Mouse (Mus musculus): ENCODE results near the gene Tmem106c. TPM values are rescaled to one million over a fixed set of nuclear protein-coding genes. Genes with fewer than 3 reads are reported as not detected.

The Tmem106c gene
- total RNA-seq, 2 experiments from 2014 or later = 50.6 to 61.7 TPM

- no peak for DNase-seq
Observed at GRCm38 (mm10) chr15:97999991-98000390, 36.0 kb downstream of the Tmem106c start.

DNA sequence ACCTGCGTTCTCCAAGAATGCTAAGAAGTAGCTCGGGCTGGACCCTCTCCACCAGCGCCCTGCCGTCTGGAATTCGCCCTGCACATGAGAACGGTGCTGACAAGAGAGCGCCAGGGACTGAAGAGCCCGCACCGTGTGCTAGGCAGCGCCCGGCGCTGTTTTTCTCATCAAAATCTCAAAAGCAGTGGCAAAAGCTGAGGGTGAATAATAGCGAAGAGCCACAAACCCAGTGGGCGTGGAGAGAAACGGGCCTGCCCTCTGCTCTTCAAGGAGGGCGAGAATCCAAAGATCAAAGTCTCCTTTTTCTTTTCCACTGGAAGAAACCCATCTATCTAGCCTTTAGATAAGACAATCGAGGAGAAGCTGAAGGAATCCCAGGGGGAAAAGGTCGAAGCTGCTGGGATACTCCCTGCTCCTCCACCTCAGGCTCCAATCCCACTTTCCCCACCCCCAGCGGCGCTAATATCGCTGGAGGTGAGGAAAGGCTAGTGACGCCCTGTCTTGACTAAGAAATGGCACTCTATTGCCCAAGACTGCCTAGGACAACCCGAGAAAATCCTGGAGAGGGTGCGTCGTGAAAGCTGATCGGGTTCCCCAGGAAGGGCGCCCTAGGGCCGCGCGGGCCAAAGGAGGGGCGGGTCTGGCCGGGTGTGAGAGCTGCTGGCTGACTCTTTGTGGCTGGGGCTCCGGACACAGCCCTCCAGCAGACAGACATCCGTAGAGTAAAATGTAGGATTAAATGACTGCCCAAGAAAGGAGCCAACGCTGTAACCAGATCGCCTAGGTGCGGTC is 37.5 kb downstream of the Tmem106c start:
- DNase-seq = no peak

- DNase-seq = no peak
Observed at GRCm38 (mm10) chr15:98002113-98002990, 38.4 kb downstream of the Tmem106c start.

DNA sequence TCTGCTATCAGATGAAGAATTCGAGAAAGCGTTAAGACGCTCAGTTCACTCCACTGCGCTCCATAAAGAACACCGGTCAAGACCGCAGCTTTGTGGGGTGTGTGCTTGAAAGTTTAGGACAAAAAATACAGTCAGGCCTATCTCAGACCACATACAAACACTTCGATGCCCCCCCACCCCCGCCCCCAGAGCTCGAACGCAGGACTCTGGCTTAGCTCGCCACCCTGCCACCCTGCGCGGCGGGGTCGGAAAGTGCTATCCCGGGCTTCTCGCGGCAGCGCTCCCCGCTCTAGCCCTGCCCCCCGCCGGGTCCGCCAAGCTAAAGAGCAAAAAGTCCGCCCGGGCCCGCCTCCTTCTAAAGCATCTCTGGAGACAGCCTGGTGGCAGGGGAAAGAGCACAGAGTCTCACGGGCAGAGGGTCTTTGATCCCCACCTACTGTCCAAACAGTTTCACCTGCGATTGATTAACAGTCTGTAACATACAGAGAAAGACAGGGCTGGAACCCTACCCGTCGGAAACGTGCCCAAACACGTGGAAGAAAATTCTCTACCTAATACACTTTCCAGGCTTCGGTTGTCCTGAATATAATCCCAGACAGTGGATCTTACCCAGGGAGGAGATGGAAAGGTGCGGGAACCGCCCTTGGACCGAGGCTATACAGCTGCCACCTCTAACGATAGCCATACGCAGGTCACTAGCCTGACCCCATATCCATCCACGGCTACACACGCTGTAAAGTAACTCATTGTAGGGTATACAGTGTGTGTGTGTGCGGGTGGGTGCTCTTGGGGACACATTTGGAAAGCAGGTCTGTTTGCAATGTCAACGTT is 39.2 kb downstream of the Tmem106c start:
- peak; percentile 22 to 42 for DNase-seq

- peak; percentile 20 to 33 for DNase-seq
Observed at GRCm38 (mm10) chr15:98003822-98004739, 40.1 kb downstream of the Tmem106c start, which contains the start of gene Col2a1. Gene Col2a1, minus strand, starts transcription at chr15:98004695.

DNA sequence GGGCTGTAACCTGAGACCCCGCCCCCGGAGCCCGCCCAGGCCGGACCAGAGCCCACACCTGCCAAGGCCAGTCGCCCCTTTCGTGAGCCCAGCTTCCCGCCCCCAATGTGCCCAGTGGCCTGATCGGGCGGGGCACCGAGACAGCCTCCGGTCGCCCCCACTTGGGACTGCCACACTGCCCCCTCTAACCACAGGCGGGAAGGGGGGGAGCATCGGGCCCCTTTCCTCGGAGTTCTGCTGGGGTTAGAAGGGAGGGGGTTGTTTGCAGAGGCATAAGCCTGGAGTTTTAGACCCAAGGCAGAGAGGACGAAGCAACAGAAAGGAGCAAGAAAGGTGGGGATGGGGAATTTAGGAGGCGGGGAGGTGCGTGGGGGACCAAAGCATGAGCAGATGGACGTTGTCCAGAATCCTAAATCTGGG is 40.8 kb downstream of the Tmem106c start:
- no peak for DNase-seq

- no peak for DNase-seq
Observed at GRCm38 (mm10) chr15:98005181-98005580, 41.2 kb downstream of the Tmem106c start.

DNA sequence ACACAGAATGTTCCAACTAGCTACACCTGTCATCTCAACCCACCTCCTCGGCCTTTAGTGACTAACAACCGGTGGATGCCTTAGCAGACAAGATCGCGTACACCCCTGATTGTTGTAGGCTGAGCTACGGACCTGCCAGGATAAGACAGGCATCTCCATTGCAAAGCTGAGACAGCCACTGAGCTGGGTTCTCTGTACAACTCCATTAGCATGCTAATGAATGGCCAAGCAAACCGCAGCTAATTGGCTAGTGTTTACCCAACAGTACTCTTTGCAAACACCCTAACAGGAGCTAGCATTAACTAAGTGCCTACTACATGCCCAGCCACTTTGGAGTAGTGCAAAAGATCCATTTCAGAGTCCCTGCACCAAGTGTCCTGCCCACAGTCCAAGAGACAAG is 48.8 kb downstream of the Tmem106c start:
- no peak for DNase-seq

GRCm38 (mm10) chr15:98017925-98018324 is 53.9 kb downstream of the Tmem106c start:
- DNase-seq = no peak

- DNase-seq = no peak
Observed at GRCm38 (mm10) chr15:98019047-98019446, 55.0 kb downstream of the Tmem106c start.

Other genes with a start within 250 kb of the Tmem106c start
- under 1 TPM; 0.66 to 0.70 TPM for gene Endou, start 232.9 kb upstream of the Tmem106c start, total RNA-seq (2021)
- gene Rapgef3, start 196.2 kb upstream of the Tmem106c start, total RNA-seq (2021) = 10 to 100 TPM; 15.0 to 20.8 TPM
- gene Slc48a1, start 185.7 kb upstream of the Tmem106c start, total RNA-seq (2021) = 100 to 1,000 TPM; 107 to 130 TPM
- gene Hdac7, start 119.7 kb upstream of the Tmem106c start, total RNA-seq (2021) = 10 to 100 TPM; 63.5 to 67.2 TPM
- 10 to 100 TPM in 1 of 2 experiments, 1 to 10 TPM in 1; 6.4 to 33.3 TPM for gene Vdr, start 53.6 kb upstream of the Tmem106c start, total RNA-seq (2021)
- gene Col2a1, start 40.5 kb downstream of the Tmem106c start, total RNA-seq (2021) = not detected
- 10 to 100 TPM; 59.9 to 65.4 TPM for gene Pfkm, start 128.4 kb downstream of the Tmem106c start, total RNA-seq (2021)
- 10 to 100 TPM; 16.0 to 16.8 TPM for gene Senp1, start 129.5 kb downstream of the Tmem106c start, total RNA-seq (2021)
- 10 to 100 TPM; 37.3 to 43.0 TPM for gene Asb8, start 201.4 kb downstream of the Tmem106c start, total RNA-seq (2021)
- under 1 TPM; 0.50 to 0.92 TPM for gene Ccdc184, start 203.0 kb downstream of the Tmem106c start, total RNA-seq (2021)
- gene Olfr288, start 231.3 kb downstream of the Tmem106c start, total RNA-seq (2021) = not detected

Measured in adrenal gland, postnatal 36 days (tissue).